Mouse (Mus musculus): ENCODE data around the gene Rtkn2.

DNA sequence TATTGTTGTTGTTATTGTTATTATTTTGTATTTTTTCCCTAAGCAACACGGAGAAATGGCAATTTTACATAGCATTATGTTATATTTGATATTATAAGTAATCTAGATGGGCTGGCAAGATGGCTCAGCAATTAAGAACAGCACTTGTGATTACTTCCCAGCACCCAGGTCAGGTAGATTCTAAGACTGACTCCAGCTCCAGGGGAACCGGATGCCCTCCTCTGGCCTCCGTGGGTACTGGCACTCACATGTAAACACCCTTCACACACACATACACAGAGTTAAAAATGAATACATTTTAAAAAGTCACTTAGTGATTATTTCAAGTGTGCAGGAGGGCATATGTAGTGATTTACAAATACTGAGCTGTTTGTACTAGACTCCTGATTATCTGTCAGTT, 108.4 kb downstream of the Rtkn2 start:
- TF ChIP-seq CTCF (IDR thresholded peaks at IDR 0.05; ENCODE audit: control insufficient read depth, insufficient read depth, insufficient read length) (no peak), USF1 (IDR thresholded peaks at IDR 0.05; ENCODE audit: low read depth) (no peak)

Measured in C2C12 (cell line).